Mouse (Mus musculus) MEL (cell line): ENCODE measurements around the gene Yju2.

Experiments
- CTCF ChIP-seq, 3 experiments: IDR thresholded peaks in 2 of 3; conservative IDR thresholded peaks in 1 of 3; 2 replicates each; pipeline ENCODE4 v1.5.1; 2011 to 2012; ENCODE audit warnings: low read length in 3 of 3, low read depth in 2 of 3, mild to moderate bottlenecking in 2 of 3, improper control_type of control experiment in 1 of 3, inconsistent platforms in 1 of 3, mixed read lengths in 1 of 3, moderate library complexity in 1 of 3; ENCODE audit not compliant: control insufficient read depth in 1 of 3, insufficient read depth in 1 of 3, poor library complexity in 1 of 3, severe bottlenecking in 1 of 3
- POLR2A ChIP-seq, 2 experiments: IDR thresholded peaks; 2 replicates each; pipeline ENCODE4 v1.6.1; 2011 to 2012; ENCODE audit warnings: low read length in 2 of 2, mild to moderate bottlenecking in 2 of 2, control low read depth in 1 of 2, improper control_type of control experiment in 1 of 2, low read depth in 1 of 2, moderate library complexity in 1 of 2; ENCODE audit not compliant: control insufficient read depth in 1 of 2, insufficient read depth in 1 of 2, poor library complexity in 1 of 2
- POLR2AphosphoS5 ChIP-seq: IDR thresholded peaks from 2 replicates; pipeline ENCODE4 v1.6.1; 2012; ENCODE audit warnings: low read depth, borderline replicate concordance, mild to moderate bottlenecking, inconsistent platforms, low read length, moderate library complexity, mixed read lengths
- USF1 ChIP-seq: IDR thresholded peaks from 2 replicates; pipeline ENCODE4 v1.6.1; 2014; ENCODE audit warnings: low read depth, mild to moderate bottlenecking, inconsistent platforms, low read length, improper control_type of control experiment, moderate library complexity

DNA sequence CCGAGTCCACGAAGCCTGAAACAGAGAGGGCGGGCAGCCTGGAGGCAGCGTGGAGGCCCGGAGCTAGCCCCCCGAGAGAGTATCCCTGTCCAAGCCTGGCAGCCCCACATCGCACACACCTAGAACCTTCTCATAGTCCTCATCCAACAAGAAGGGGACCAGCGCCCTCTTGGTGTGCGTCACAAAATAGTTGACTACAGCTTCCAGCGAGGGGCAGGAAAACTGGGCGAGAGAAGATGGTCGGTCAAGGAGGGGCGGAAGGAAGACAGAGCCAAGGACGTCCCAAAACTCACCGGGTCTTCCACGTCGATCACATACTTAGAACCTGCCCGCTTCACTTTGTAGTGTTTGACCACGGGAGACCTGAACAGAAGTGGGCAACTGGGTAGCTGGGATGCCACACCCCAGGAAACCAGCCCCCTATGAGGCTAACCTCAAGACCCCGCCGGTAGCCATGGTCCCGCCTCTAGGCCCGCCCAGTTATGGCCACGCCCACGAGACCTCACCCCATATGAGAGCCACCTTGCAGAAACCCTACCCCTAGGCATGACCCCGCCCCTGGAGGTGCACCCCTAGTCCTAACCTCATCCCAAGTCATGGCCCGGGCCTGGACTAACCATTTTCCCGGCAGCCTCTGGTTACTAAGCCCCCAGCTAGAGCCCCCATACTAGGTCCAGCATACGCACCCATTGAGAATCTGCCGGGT is 41.0 kb downstream of the Yju2 start:
- no peak for TF ChIP-seq CTCF (IDR thresholded peaks at IDR 0.05 in 2 of 3, conservative IDR thresholded peaks at IDR 0.05 in 1 of 3; ENCODE audit: control insufficient read depth in 1 of 3, insufficient read depth in 1 of 3, low read depth in 2 of 3, low read length in 3 of 3, poor library complexity in 1 of 3, severe bottlenecking in 1 of 3)
- TF ChIP-seq POLR2A (IDR thresholded peaks at IDR 0.05; ENCODE audit: control insufficient read depth in 1 of 2, insufficient read depth in 1 of 2, low read depth in 1 of 2, low read length in 2 of 2, poor library complexity in 1 of 2), result no peak
- no peak for TF ChIP-seq USF1
- no peak for TF ChIP-seq POLR2AphosphoS5
